ENCODE assay signal across 8 mouse cellular contexts in the genomic region with DNA sequence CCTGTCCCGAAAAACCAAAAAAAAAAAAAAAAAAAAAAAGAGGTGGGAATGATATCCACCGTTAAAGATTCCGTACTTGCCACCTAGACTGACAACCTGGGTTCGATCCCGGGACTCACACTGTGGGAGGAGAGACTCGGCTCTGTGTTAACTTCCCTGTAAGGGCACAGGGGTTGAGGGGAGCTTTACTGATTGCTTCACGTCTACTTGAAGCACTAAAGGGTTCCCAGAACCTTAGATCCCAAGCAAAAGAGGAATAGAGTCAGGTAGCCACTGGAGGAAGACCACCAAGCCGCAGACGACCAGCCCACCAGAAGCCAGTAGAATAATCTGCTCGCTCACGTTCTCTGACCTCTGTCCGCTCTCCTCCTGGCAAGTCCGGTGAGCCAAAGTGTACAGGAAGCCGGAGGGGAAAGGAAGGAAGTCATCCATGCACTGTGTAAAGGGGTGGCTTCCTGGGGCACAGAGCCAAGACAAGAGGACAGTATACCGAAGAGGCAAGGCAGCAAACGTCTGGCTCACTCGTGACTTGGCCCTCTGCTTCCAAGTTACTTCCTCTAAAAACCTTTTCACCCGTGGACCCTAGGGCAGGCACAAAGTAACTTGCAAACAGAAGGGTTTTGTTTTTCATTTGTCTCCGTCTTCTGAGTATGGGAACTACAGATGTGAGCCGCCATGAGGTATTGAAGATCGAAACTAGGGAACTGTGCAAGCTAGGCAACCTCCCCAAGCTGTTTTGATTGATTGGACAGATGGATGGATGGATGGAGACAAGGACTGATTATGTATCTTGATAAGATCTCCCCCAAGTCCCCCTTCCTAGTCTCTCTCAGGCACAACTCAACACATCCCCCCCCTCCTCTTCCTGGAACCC. TPM values are rescaled to one million over a fixed set of nuclear protein-coding genes. Genes with fewer than 3 reads are reported as not detected.
DNase-seq lines count a peak whose midpoint lies in the region; ATAC-seq lines count a peak whose summit lies in the region.

No protein-coding gene starts in this region.

- no peak overlapping the region for H3K27ac ChIP-seq in heart, embryonic 13.5 days (replicated peaks)

- H3K9me3 ChIP-seq in heart, embryonic 13.5 days: no peaks in the 10 kb centered on the region

- H3K4me1 ChIP-seq in heart, embryonic 13.5 days: peaks cover 13% of the 10 kb centered on the region

- H3K27me3 ChIP-seq in heart, embryonic 13.5 days (replicated peaks): no peaks in the 10 kb centered on the region

- no peak overlapping the region for H3K4me3 ChIP-seq in heart, embryonic 13.5 days

- H3K36me3 ChIP-seq in heart, embryonic 13.5 days: no peaks in the 10 kb centered on the region

- 67% methylated on average over 21 of the region's 21 CpGs for whole genome bisulfite sequencing in heart, embryonic 13.5 days

- H3K4me2 ChIP-seq in heart, embryonic 13.5 days: peak overlapping the region; percentile 25; the same call in 1 of the 2 replicates

- H3K9ac ChIP-seq in heart, embryonic 13.5 days: no peak overlapping the region

- DNase-seq in gastrocnemius, adult 18-20 months (ENCODE audit: low spot score): peak; percentile 43
- DNase-seq in gastrocnemius, adult 8-10 months (ENCODE audit: low spot score in 2 of 2): no peak
- DNase-seq in kidney, postnatal 4 days: peak; percentile 65 to 78
- DNase-seq in cerebellum, postnatal 25 days: no peak
- DNase-seq in testis, postnatal 10 days (ENCODE audit: low spot score): no peak
- DNase-seq in layer of hippocampus, postnatal 36 days: no peak

- no peak for ATAC-seq in heart, embryonic 13.5 days (ENCODE audit: extremely low read depth, insufficient number of reproducible peaks, low FRiP score, low TSS enrichment)
- 0 out of 2 replicates have a peak, but pooled peaks have one; percentile 43 for ATAC-seq in monocyte, adult 5-6 weeks (replicated peaks; ENCODE audit: insufficient number of reproducible peaks, low FRiP score, low TSS enrichment, poor library complexity, severe bottlenecking)

RNA-seq across cellular contexts. Expression of a gene that starts 28.0 kb away (rescaled TPM):
- 10 to 100 TPM; 39.3 to 39.7 TPM for total RNA-seq in gastrocnemius, adult 18-20 months (2021)
- total RNA-seq in gastrocnemius, adult 8-10 months (2022): 10 to 100 TPM; 35.7 to 50.1 (median 41.2) TPM
- polyA plus RNA-seq in heart, embryonic 13.5 days (2015; fragmentation: Nextera tagmentation; extraction: Ambion mirVana): 14.9 and 17.5 TPM in 2 replicates
- total RNA-seq in monocyte, adult 5-6 weeks (2017): 32.0 to 57.1 TPM (median 39.6 TPM) in 3 replicates
- 10 to 100 TPM; 50.5 to 54.8 TPM for total RNA-seq in layer of hippocampus, postnatal 36 days (2021)

RNA-seq across cellular contexts. Expression of a gene that starts 37.5 kb away (rescaled TPM):
- under 1 TPM; 0.82 to 0.90 TPM for total RNA-seq in gastrocnemius, adult 18-20 months (2021)
- 1 to 10 TPM in 1 of 4 experiments, under 1 TPM in 3; 0.46 to 1.0 (median 0.75) TPM for total RNA-seq in gastrocnemius, adult 8-10 months (2022)
- 5.9 and 6.1 TPM in 2 replicates for polyA plus RNA-seq in heart, embryonic 13.5 days (2015; fragmentation: Nextera tagmentation; extraction: Ambion mirVana)
- total RNA-seq in monocyte, adult 5-6 weeks (2017): 0.68 to 1.8 TPM (median 0.96 TPM) in 3 replicates
- total RNA-seq in layer of hippocampus, postnatal 36 days (2021): 1 to 10 TPM; 8.0 to 8.1 TPM

RNA-seq across cellular contexts. Expression of a gene that starts 44.5 kb away (rescaled TPM):
- total RNA-seq in gastrocnemius, adult 18-20 months (2021): 10 to 100 TPM; 17.2 to 17.5 TPM
- total RNA-seq in gastrocnemius, adult 8-10 months (2022): 10 to 100 TPM; 16.8 to 18.8 (median 17.4) TPM
- 12.7 and 14.4 TPM in 2 replicates for polyA plus RNA-seq in heart, embryonic 13.5 days (2015; fragmentation: Nextera tagmentation; extraction: Ambion mirVana)
- 6.4 to 10.1 TPM (median 10.1 TPM) in 3 replicates for total RNA-seq in monocyte, adult 5-6 weeks (2017)
- 10 to 100 TPM; 37.2 to 40.1 TPM for total RNA-seq in layer of hippocampus, postnatal 36 days (2021)

Comparison
In these comparisons a context has a peak if more than half of its experiments do, and no peak if none do; other contexts are left out.
1. DNase-seq: peak in gastrocnemius, adult 18-20 months (single experiment) and kidney, postnatal 4 days (2 of 2); none in gastrocnemius, adult 8-10 months (0 of 2), cerebellum, postnatal 25 days (0 of 2), testis, postnatal 10 days (single experiment) and layer of hippocampus, postnatal 36 days (0 of 2).